Mouse (Mus musculus) midbrain, embryonic 16.5 days (tissue): ENCODE data around the gene AA467197. TPM values are rescaled to one million over a fixed set of nuclear protein-coding genes. Genes with fewer than 3 reads are reported as not detected.
A peak's percentile ranks its signal among the peaks of the same experiment; 100 is the strongest.

ENCODE experiments used
- ATAC-seq: fragments of 200-750 bp; cut with Nextera tagmentation; 2 replicates; pipeline ENCODE4 v1.8.0; 2017; ENCODE audit warnings: moderate TSS enrichment
- H3K27ac ChIP-seq: fragments of 300-500 bp; sonication (generic); 2 replicates; pipeline ENCODE4 v1.5.1; 2014; ENCODE audit warnings: mild to moderate bottlenecking, low read length, mixed read lengths
- H3K27me3 ChIP-seq: fragments of 300-500 bp; sonication (generic); 2 replicates; pipeline ENCODE4 v1.6.1; 2014; ENCODE audit warnings: low read depth, low read length, mixed read lengths; ENCODE audit not compliant: control insufficient read depth, insufficient read depth
- H3K36me3 ChIP-seq: fragments of 300-500 bp; sonication (generic); 2 replicates; pipeline ENCODE4 v1.6.1; 2014; ENCODE audit warnings: mild to moderate bottlenecking, low read length, moderate library complexity, mixed read lengths; ENCODE audit not compliant: control insufficient read depth, insufficient read depth
- H3K4me1 ChIP-seq: fragments of 300-500 bp; sonication (generic); 2 replicates; pipeline ENCODE4 v1.6.1; 2014; ENCODE audit warnings: mild to moderate bottlenecking, low read length, mixed read lengths; ENCODE audit not compliant: control insufficient read depth, insufficient read depth
- H3K4me2 ChIP-seq: fragments of 300-500 bp; sonication (generic); 2 replicates; pipeline ENCODE4 v1.6.1; 2014; ENCODE audit warnings: mild to moderate bottlenecking, low read length, mixed read lengths
- H3K4me3 ChIP-seq: fragments of 300-500 bp; sonication (generic); 2 replicates; pipeline ENCODE4 v1.5.1; 2014; ENCODE audit warnings: low read depth, mild to moderate bottlenecking, low read length, moderate library complexity, mixed read lengths
- H3K9ac ChIP-seq: fragments of 300-500 bp; sonication (generic); 2 replicates; pipeline ENCODE4 v1.6.1; 2014; ENCODE audit warnings: low read depth, low read length, mixed read lengths
- H3K9me3 ChIP-seq: fragments of 300-500 bp; sonication (generic); replicated peaks from 2 replicates; pipeline ENCODE4 v1.6.1; 2014; ENCODE audit warnings: mild to moderate bottlenecking, low read length, mixed read lengths; ENCODE audit not compliant: control insufficient read depth, poor library complexity, severe bottlenecking
- WGBS: fragments of 180-500 bp; shearing (Covaris S2); extraction: QIAGEN DNeasy Blood & Tissue Kit; methylation state at CpG from one replicate; pipeline ENCODE4 v1.1.7; 2014; 5-methylcytosine and 5-hydroxymethylcytosine counted together
- polyA plus RNA-seq: library from polyadenylated mRNA; unstranded; fragments of >200 nt; fragmentation: Nextera tagmentation; extraction: Ambion mirVana; gene quantifications from 2 replicates; pipeline ENCODE4 v1.2.1, GENCODE M21; 2015

Gene AA467197
- polyA plus RNA-seq, 1 experiment from 2014 or later = not detected

- Histone ChIP-seq H3K27me3 (no peaks in the 10 kb centered on the region), H3K9me3 (no peaks in the 10 kb centered on the region), H3K27ac (no peak overlapping the region; the same call in 1 of the 2 replicates), H3K4me2 (peak overlapping the region; percentile 96), H3K9ac (no peak overlapping the region), H3K4me1 (peaks cover 18% of the 10 kb centered on the region), H3K36me3 (peaks cover 9% of the 10 kb centered on the region; the same call in 1 of the 2 replicates), H3K4me3 (peak overlapping the region; percentile 97)
- no peak for ATAC-seq
- WGBS = 63% methylated on average over 6 of the region's 6 CpGs
These were observed 6.9 kb upstream of the AA467197 start for GRCm38 (mm10) chr2:122629871-122630270.

DNA sequence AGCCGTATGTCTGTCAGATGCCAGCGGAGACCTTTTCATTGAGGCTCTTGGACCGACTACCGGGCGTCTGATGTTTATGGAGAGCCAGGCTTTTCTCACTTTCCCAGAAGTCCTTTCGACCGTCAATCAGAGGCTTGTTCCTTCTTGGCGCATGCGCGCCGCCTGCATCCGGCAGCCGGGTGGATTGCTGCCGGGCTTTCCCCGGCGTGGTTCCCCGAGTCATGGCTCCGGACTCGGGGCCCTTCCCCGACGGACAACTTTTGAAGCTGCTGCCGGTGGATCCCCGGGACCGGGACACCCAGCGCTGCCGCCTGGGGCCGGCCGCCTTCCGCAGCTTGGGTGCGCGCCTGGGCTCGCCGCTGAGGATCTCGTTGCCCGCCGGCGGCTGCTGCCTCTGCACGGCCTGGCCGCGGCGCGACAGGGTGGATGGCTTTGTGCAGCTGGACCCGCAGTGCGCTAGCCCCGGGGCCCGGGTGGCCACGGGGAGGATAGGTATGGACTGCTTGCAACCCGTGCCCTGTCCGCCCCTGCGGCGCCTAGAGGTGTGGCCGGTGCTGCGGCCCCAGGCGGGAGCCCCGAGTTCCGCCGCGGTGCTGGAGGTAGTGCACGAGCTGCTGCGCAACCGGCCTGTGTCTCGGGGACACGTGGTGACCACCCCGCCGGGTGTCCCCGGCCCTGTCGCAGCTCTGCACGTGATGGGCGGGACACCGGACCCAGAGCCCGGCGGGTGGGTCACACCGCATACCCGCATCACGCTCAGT is 6.1 kb upstream of the AA467197 start:
- H3K4me1 ChIP-seq = peaks cover 18% of the 10 kb centered on the region

GRCm38 (mm10) chr2:122631226-122631801 is 5.5 kb upstream of the AA467197 start:
- H3K9ac ChIP-seq = peak overlapping the region; percentile 95
- peak overlapping the region; percentile 96 for H3K4me2 ChIP-seq
- under 1% methylated on average over 49 of the region's 53 CpGs for WGBS
- ATAC-seq = peak; percentile 57
- H3K4me3 ChIP-seq = peak overlapping the region; percentile 97
- peaks cover 9% of the 10 kb centered on the region; the same call in 1 of the 2 replicates for H3K36me3 ChIP-seq
- peaks cover 18% of the 10 kb centered on the region for H3K4me1 ChIP-seq
- H3K27ac ChIP-seq = peak overlapping the region; percentile 86
- no peaks in the 10 kb centered on the region; the same call in 1 of the 2 replicates for H3K27me3 ChIP-seq
- no peaks in the 10 kb centered on the region for H3K9me3 ChIP-seq

More for the DNA sequence above, 6.1 kb upstream of the AA467197 start:
- under 1% methylated on average over 75 of the region's 75 CpGs for WGBS
- no peaks in the 10 kb centered on the region for H3K27me3 ChIP-seq
- peak overlapping the region; percentile 96 for H3K4me2 ChIP-seq
- peak overlapping the region; percentile 86 for H3K27ac ChIP-seq
- ATAC-seq = peak; percentile 90
- peaks cover 9% of the 10 kb centered on the region; the same call in 1 of the 2 replicates for H3K36me3 ChIP-seq
- H3K9ac ChIP-seq = peak overlapping the region; percentile 95
- H3K4me3 ChIP-seq = peak overlapping the region; percentile 97
- H3K9me3 ChIP-seq = no peaks in the 10 kb centered on the region

- WGBS = 2% methylated on average over 36 of the region's 36 CpGs
- Histone ChIP-seq H3K9ac (peak overlapping the region; percentile 63), H3K4me1 (peaks cover under 1% of the 10 kb centered on the region), H3K4me3 (peak overlapping the region; percentile 45), H3K9me3 (no peaks in the 10 kb centered on the region), H3K36me3 (peaks cover 9% of the 10 kb centered on the region; the same call in 1 of the 2 replicates), H3K27ac (no peak overlapping the region), H3K27me3 (peaks cover 10% of the 10 kb centered on the region), H3K4me2 (peak overlapping the region; percentile 83)
- peak; percentile 67 for ATAC-seq
These were observed 776 bp downstream of the AA467197 start for GRCm38 (mm10) chr2:122637526-122637997.

- WGBS = 30% methylated on average over 12 of the region's 12 CpGs
- ATAC-seq = no peak
- H3K36me3 ChIP-seq = peaks cover 7% of the 10 kb centered on the region; the same call in 1 of the 2 replicates
- no peaks in the 10 kb centered on the region for H3K9me3 ChIP-seq
- peak overlapping the region; percentile 63 for H3K9ac ChIP-seq
- H3K27me3 ChIP-seq = peaks cover 10% of the 10 kb centered on the region
- H3K4me2 ChIP-seq = peak overlapping the region; percentile 83
- H3K27ac ChIP-seq = no peak overlapping the region
- H3K4me1 ChIP-seq = no peaks in the 10 kb centered on the region
- peak overlapping the region; percentile 45 for H3K4me3 ChIP-seq
These were observed 1.2 kb downstream of the AA467197 start for GRCm38 (mm10) chr2:122638029-122638428.

DNA sequence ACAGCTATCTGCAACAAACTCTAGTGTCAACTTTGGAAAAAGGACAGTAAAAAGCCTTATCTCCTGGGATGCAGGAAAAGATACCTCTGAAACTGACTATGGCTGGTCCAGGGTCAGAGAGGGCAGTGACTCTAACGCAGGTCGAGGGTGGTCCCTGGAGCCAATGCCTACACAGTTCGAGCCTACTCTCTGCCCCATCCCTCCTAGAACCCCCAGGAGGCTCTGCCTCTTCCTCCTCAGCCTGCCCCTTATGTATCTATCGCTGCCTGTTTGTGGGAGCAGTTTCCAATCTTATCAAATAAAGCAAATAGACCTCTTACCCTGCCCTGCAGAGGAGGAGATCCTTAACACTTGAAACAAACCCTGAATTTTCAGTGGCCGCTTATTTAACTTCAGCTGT is 1.9 kb downstream of the AA467197 start:
- H3K9me3 ChIP-seq = no peaks in the 10 kb centered on the region
- H3K4me2 ChIP-seq = no peak overlapping the region
- H3K27ac ChIP-seq = no peak overlapping the region
- no peak for ATAC-seq
- H3K9ac ChIP-seq = no peak overlapping the region
- H3K4me1 ChIP-seq = no peaks in the 10 kb centered on the region
- peaks cover 5% of the 10 kb centered on the region; the same call in 1 of the 2 replicates for H3K36me3 ChIP-seq
- H3K27me3 ChIP-seq = peaks cover 10% of the 10 kb centered on the region
- 57% methylated on average over 5 of the region's 5 CpGs for WGBS
- H3K4me3 ChIP-seq = no peak overlapping the region

- 76% methylated on average over 17 of the region's 17 CpGs for WGBS
- Histone ChIP-seq H3K27ac (no peak overlapping the region), H3K4me1 (no peaks in the 10 kb centered on the region), H3K36me3 (no peaks in the 10 kb centered on the region), H3K9ac (no peak overlapping the region), H3K27me3 (no peaks in the 10 kb centered on the region), H3K4me3 (no peak overlapping the region), H3K9me3 (no peaks in the 10 kb centered on the region), H3K4me2 (no peak overlapping the region)
- no peak for ATAC-seq
These were observed 15.6 kb downstream of the AA467197 start for GRCm38 (mm10) chr2:122652096-122653084.

DNA sequence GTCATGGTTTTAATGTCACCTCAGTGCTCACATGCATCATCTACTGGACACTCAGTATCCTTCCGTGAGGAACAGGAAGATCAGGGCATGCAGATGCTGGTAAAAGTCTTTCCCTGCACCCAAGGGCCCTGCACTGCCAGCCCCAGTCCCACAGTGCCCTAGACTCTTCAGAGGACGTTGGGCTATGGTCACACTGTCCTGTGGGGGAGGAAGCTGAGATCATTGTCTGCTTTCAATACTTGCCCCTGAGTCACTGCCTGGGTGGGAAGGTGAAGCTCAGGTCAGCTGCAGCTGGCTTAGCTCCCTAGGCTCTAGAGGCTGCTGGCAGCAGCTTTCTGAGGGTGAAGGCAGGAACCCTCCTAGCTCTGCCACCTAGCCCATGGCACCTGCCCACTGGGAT is 19.3 kb downstream of the AA467197 start:
- H3K4me2 ChIP-seq = no peak overlapping the region
- no peaks in the 10 kb centered on the region for H3K27me3 ChIP-seq
- whole genome bisulfite sequencing = 67% methylated on average over 2 of the region's 2 CpGs
- no peaks in the 10 kb centered on the region for H3K4me1 ChIP-seq
- no peak for ATAC-seq
- no peak overlapping the region for H3K27ac ChIP-seq
- no peaks in the 10 kb centered on the region for H3K9me3 ChIP-seq
- H3K4me3 ChIP-seq = no peak overlapping the region
- no peaks in the 10 kb centered on the region for H3K36me3 ChIP-seq
- no peak overlapping the region for H3K9ac ChIP-seq
